Mouse (Mus musculus) megakaryocyte, embryonic 14.5 days (primary cell): ENCODE results near the gene Gpatch1.

Experiments
- FLI1 ChIP-seq: IDR thresholded peaks from 2 replicates; pipeline ENCODE4 v1.6.1; 2012; ENCODE audit warnings: low read length, inconsistent platforms, mixed read lengths
- GATA1 ChIP-seq: IDR thresholded peaks from 3 replicates; pipeline ENCODE4 v1.6.1; 2012; ENCODE audit warnings: mixed read lengths, low read length, inconsistent platforms, borderline replicate concordance

DNA sequence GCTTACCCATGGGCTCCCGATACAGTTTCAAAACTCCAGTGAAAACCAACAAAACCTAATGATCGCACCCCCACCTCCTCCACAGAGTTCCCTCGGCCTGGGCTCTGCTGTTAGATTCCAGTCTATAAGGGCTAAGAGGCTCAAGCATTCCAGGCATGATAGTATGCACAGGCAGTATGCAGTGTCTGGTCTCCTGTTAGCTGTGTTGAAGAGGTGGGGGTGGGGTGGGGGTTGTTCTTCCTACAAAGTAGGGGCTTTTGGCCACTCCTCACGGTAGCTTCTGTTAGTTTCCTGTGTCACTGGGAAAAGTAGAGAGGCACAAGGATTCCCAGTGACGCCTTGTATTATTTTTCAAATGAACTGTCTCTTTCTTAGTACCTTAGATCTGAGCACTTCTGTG lies 44.0 kb upstream of the Gpatch1 start:
- TF ChIP-seq GATA1 = no peak
- no peak for TF ChIP-seq FLI1
